Mouse (Mus musculus) frontal cortex, postnatal 14 days (tissue): ENCODE data around the gene Btbd9.

ENCODE experiments used
- DNase-seq, 2 experiments: peaks; one replicate each; pipeline ENCODE4 v3.0.0; 2022; ENCODE audit warnings: low spot score in 2 of 2

Btbd9 gene

GRCm38 (mm10) chr17:30481766-30482165 is 94.5 kb downstream of the Btbd9 start:
- no peak for DNase-seq

- no peak for DNase-seq
Observed at GRCm38 (mm10) chr17:30481341-30481740, 94.9 kb downstream of the Btbd9 start.

DNA sequence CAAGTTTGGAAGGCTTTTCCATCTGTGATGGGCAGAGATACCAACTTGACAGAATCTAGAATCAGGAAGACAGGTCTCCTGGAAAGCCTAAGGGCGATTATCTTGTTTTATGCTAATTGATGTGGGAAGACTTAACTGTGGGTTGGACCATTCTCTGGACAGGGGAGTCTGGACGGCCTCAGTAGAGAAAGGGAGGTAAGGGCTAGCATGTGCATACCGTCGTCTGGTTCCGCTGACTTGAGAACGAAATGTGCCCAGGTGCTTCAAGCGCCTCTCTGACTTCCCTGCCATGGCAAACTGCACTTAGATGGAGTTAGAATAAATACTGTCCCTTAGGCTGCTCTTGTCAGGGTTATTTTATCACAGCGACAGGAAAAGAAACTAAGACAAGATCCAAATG is 95.9 kb downstream of the Btbd9 start:
- DNase-seq = no peak

DNA sequence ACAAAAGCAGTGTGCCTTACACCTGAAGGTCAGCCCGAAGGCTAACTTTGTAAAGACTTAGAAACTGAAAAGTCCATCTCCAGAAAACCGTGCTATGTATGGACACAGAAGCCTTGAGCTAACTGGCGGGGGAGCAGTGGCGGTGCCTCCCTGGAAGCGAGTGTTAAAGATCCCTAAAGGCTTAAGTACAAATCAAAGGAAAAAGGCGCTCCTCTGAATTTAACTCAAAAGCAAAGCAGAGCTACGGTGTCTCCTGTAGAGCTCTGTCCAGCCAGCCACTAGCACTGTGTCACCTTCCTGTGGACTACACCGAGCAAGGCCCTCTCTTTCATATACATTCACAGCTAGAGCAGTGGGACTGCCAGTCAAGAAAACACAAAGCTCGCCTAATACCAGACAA is 98.1 kb downstream of the Btbd9 start:
- no peak for DNase-seq

DNA sequence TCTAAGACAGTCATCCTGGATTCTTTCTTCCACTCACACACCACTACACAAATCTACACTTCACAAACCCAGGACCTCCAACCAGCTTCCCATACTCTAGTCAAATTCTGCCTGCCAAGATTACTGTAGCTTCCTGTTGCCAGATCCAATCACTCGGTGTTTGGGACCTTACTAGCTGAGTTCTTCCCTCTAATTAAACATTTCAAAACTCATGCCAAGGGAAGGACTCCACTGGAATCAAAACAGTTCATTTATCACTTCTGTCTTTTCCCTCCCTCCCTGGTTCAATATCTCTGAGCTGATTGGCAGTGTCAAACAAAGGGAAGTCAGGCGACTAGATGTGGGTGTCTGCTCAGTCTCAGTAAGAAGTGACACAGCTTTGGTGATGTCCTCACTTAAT is 101.7 kb downstream of the Btbd9 start:
- no peak for DNase-seq

GRCm38 (mm10) chr17:30472776-30473175 is 103.5 kb downstream of the Btbd9 start:
- DNase-seq = no peak

DNA sequence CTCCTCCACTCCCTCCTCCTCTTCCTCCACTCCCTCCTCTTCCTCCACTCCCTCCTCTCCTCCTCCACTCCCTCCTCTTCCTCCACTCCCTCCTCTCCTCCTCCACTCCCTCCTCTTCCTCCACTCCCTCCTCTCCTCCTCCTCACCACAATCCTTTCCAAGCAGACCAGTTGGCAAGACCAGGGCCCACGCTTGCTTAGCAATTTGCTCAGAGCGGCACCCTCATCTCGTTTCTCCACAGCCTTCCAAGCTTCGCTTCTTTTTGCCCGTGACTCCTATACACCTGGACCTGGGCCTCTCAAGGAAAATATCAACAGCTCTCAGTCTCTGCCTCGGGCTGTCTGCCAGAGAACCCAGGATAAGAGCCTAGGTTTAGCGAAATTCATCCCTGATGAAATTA is 104.8 kb downstream of the Btbd9 start:
- DNase-seq = no peak

GRCm38 (mm10) chr17:30470790-30471189 is 105.5 kb downstream of the Btbd9 start:
- no peak for DNase-seq

DNA sequence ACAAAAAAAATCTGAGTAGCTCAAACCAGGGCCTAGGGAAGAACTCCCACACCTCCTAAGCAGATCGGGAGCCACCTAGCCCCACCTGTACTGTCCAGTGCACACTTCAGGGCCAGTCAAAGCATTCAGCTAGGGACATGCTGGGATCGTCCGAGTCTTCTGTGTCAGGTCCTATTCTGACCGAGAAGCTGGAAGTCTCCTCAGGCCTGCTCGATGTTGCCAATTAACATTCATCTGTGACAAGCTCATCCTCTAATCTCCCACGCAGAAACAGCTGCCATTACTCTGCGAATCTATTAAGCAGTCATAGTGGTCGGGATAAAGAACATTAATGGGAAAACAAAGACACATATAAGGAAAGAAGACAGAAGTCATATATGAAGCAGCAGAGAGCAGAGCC is 106.0 kb downstream of the Btbd9 start:
- DNase-seq = no peak

DNA sequence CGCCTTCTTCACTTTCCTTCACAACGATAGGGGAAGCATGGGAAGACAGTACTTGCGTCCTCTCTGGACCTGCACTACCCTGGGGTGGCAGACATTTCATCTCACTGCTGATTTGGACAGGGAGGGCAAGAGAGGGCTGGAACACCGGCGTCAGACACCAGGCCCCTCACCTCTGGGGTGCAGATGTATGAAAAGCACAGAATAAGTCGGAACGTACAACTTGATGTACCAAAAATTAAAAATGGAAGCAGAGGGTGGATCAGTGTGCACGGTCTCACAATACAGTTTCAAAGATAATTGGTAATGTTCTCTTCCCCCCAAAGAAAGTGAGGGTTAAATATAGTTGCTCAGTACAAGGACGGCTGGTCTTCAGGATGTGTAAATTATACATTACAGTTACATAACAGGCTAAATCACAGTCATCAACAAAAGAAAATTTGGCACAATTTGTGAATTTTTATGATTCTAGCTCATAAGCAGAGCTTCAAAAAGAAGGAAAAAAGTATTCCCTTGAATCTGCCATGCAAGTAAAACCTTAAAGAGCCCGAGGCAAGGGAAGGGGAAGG is 106.7 kb downstream of the Btbd9 start:
- DNase-seq = no peak

- no peak for DNase-seq
Observed at GRCm38 (mm10) chr17:30468368-30468767, 107.9 kb downstream of the Btbd9 start.

DNA sequence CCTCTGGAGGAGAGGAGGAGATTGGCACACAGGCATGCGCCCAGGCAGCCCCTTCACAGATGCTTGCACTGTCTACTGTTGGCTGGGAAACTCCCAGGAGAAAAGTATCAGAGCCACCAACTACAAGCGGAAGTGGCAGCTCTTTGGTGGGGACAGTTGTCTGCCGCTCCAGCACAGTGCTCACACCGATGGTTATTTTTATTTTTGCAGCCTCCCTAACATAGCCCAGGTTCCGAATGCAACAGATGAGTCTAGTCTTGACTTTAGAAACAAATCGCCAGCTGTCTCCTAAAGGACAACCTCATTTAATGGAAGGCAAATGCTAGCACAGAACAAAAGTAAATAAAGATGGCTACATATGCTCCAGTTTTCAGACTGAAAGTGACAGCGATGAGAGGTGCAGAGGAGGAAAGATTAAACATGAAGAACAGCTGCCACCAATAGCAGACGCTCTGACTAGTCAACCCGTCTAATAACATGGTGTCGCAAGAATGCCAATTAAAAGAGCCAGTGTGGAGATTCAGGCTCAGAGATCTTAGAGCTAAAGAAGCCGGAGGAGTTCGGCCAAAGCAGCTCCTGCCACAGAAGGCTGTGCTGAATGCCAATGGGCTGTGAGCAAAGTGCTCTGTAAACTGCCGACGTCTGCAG is 108.6 kb downstream of the Btbd9 start:
- no peak for DNase-seq

GRCm38 (mm10) chr17:30465060-30465762 is 111.1 kb downstream of the Btbd9 start:
- no peak for DNase-seq

DNA sequence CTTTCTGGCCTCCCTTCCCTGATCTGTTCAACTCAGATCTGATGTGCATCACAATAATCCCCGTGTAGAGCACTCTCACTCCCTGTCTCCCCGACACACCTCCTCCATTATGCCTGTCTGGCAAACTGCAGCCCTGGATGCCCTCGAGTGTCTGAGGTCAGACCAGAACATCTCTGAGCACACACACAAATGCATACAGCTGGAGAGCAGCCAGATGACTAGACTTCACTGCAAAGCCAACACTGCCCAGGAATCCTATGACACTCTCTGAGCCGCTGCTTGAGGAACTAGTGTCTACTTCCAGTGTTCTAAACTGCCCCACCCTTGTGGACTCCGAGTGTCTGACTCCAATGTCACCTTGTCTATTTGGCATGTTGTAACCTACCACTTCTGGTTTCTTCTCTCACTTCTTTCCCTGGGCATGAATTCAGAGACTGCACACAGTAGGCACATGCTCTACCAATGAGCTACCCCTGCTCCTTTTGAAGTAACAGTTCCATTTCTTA is 112.0 kb downstream of the Btbd9 start:
- no peak for DNase-seq

GRCm38 (mm10) chr17:30460727-30461349 is 115.5 kb downstream of the Btbd9 start:
- no peak for DNase-seq

DNA sequence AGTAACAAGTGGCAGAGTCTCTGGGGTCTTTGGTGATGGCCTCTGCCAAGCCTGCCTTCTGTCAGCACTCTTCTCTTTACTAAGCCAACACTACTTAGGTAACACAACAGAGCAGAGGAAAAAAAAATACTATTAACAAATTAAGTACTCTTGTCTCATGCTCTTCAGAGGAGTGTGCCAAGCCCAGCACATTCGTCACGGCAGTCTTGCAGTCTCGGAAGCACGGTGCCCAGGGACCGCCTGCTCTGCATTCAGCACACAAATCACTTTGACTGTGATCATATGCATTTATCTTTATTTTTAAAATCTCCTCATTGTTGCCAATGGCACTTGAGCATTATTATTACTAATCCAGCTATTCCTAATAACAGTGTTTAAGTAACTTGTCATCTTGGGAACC is 116.6 kb downstream of the Btbd9 start:
- no peak for DNase-seq

DNA sequence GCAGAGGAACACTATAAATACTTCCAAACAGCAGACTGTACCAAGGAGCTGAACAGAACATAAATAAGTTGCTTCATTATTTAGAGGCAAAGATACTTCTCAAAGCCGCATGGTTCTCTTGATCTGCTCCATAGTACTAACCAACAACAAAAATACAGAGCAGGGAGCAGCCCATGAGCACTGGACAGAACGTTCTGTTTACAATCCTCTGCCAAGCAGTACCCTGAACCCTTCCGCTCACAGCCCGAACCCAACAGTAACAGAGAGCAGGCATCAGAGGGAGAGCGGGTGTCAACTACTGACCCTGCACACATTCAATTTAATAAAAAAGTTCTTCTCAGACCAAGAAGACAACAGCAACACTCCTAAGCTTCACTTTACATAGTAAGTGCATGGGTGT is 117.4 kb downstream of the Btbd9 start:
- no peak for DNase-seq

GRCm38 (mm10) chr17:30458301-30458700 is 118.0 kb downstream of the Btbd9 start:
- DNase-seq = no peak

DNA sequence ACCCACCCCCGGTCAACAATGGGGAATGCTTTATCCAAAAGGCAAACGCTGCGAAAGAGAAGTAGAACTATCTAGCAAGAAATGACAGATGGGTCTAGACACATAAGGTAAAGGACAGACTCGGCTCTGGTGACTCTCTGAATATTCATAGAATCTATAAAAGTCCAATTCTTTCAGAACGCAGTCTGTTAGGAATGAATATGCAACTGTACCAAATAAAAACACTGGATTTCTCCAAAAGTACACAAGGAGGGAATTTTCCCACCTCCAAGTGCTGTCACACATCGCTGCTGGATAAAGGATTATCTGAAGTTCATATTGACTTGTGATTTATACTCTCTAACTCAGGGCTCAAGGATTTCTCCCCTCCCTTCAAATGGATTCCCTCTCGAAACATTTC is 118.8 kb downstream of the Btbd9 start:
- DNase-seq = no peak

DNA sequence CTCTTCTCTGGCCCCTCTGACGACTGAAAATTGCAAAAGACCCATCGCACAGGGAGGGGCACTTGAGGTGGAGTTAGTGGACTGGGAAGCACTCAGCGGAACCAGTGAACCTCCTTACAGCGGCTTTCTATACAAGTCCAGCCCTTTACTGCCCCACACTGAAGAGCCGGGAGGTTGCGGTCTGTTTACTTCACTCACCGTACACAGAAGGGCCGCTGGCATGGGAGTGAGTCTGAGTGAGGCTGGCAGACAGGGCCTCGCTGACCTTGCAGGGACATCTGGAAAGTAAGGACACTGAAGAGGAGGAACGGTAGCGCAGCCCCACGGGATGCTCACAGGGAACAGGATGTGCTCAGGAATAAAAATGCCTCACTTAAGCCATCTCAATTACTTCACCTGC is 120.0 kb downstream of the Btbd9 start:
- DNase-seq = no peak

GRCm38 (mm10) chr17:30454862-30455243 is 121.4 kb downstream of the Btbd9 start:
- peak; percentile 73 to 87 for DNase-seq

GRCm38 (mm10) chr17:30454155-30454861 is 122.0 kb downstream of the Btbd9 start:
- no peak for DNase-seq
